Mouse (Mus musculus): ENCODE measurements around the gene Cd101.

DNA sequence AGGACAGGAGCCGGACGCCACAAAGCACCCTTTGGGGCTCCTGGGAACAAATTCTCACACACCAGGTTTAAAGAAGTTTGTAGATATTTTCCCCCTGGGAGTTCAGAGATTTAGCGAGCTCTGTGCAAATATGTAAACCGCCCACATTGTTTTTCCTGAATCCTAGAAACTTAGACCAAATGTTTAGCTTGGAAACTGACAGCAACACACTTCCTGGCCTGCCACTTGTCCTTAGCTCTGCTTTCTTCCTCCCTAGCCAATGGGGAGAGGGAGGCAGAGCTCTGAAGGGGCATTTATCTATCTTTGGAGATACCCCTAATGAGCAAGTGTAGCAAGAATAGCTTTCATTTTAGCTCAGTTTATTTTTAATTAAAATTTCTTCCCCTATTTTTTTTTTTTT, 14.1 kb downstream of the Cd101 start:
- TF ChIP-seq CTCF (IDR thresholded peaks at IDR 0.05; ENCODE audit: borderline replicate concordance, insufficient read depth, low read length) (no peak), POLR2A (IDR thresholded peaks at IDR 0.05; ENCODE audit: low read depth, low read length) (no peak)
